Mouse (Mus musculus) bone marrow macrophage, adult 2 months (primary cell): ENCODE measurements around the gene Spp1. TPM values are rescaled to one million over a fixed set of nuclear protein-coding genes. Genes with fewer than 3 reads are reported as not detected.
"Not testable (repeated sequence)": the region's sequence is repeated elsewhere in the genome, so short reads cannot be mapped to it uniquely, and the experiment has no call there.

Source experiments
- H3K27ac ChIP-seq: 2 replicates; pipeline ENCODE4 v1.5.1; 2012; ENCODE audit warnings: low read depth, low read length; ENCODE audit not compliant: insufficient read depth
- H3K4me1 ChIP-seq: 2 replicates; pipeline ENCODE4 v1.6.1; 2012; ENCODE audit warnings: low read length; ENCODE audit not compliant: control insufficient read depth, insufficient read depth
- H3K4me3 ChIP-seq: 2 replicates; pipeline ENCODE4 v1.5.1; 2012; ENCODE audit warnings: mild to moderate bottlenecking, low read length, moderate library complexity; ENCODE audit not compliant: insufficient read depth
- CTCF ChIP-seq: IDR thresholded peaks from 2 replicates; pipeline ENCODE4 v1.5.1; 2012; ENCODE audit warnings: low read depth, mild to moderate bottlenecking, low read length, moderate library complexity
- POLR2A ChIP-seq: IDR thresholded peaks from 2 replicates; pipeline ENCODE4 v1.6.1; 2012; ENCODE audit warnings: mild to moderate bottlenecking, low read depth, low read length, borderline replicate concordance
- polyA plus RNA-seq: library from polyadenylated mRNA; stranded (reverse); fragments of >200 nt; gene quantifications from 2 replicates; pipeline ENCODE4 v1.2.4, GENCODE M21; 2012; ENCODE audit not compliant: missing spikeins, insufficient read depth, insufficient read length

The Spp1 gene
- polyA plus RNA-seq, 1 experiment, result 522 TPM

- H3K27ac ChIP-seq, result peak overlapping the region; percentile 61
- H3K4me1 ChIP-seq, result peaks cover 21% of the 10 kb centered on the region
- no peak overlapping the region; the same call in 1 of the 2 replicates for H3K4me3 ChIP-seq
- no peak for TF ChIP-seq CTCF
- TF ChIP-seq POLR2A, result no peak
Observed at GRCm38 (mm10) chr5:104425949-104426348, 9.0 kb upstream of the Spp1 start.

- Histone ChIP-seq H3K4me3 (no peak overlapping the region), H3K4me1 (peaks cover 33% of the 10 kb centered on the region), H3K27ac (no peak overlapping the region)
- TF ChIP-seq CTCF (0 out of 2 replicates have a peak, but pooled peaks have one; percentile 23), POLR2A (no peak)
Observed at GRCm38 (mm10) chr5:104432886-104433285, 2.0 kb upstream of the Spp1 start.

- TF ChIP-seq POLR2A, result no peak
- TF ChIP-seq CTCF, result no peak
- Histone ChIP-seq H3K4me1 (peaks cover 33% of the 10 kb centered on the region), H3K27ac (peak overlapping the region; percentile 66), H3K4me3 (0 out of 2 replicates have a peak overlapping the region, but pooled peaks have one; percentile 18)
Observed at GRCm38 (mm10) chr5:104433968-104434565, 851 bp upstream of the Spp1 start.

GRCm38 (mm10) chr5:104436406-104437076, 1.6 kb downstream of the Spp1 start:
- peak overlapping the region; percentile 78 for H3K27ac ChIP-seq
- H3K4me1 ChIP-seq, result peaks cover 21% of the 10 kb centered on the region
- TF ChIP-seq POLR2A, result no peak
- no peak for TF ChIP-seq CTCF
- H3K4me3 ChIP-seq, result peak overlapping the region; percentile 52

GRCm38 (mm10) chr5:104442396-104442795, 7.5 kb downstream of the Spp1 start:
- Histone ChIP-seq H3K27ac (no peak overlapping the region), H3K4me3 (no peak overlapping the region), H3K4me1 (peaks cover 8% of the 10 kb centered on the region)
- TF ChIP-seq CTCF (no peak), POLR2A (no peak)

- peaks cover 6% of the 10 kb centered on the region for H3K4me1 ChIP-seq
- TF ChIP-seq POLR2A, result no peak
- TF ChIP-seq CTCF, result no peak
- no peak overlapping the region for H3K27ac ChIP-seq
- H3K4me3 ChIP-seq, result no peak overlapping the region
Observed at GRCm38 (mm10) chr5:104442850-104443249, 7.9 kb downstream of the Spp1 start.

- TF ChIP-seq CTCF (peak; percentile 53), POLR2A (no peak)
- Histone ChIP-seq H3K27ac (no peak overlapping the region), H3K4me3 (no peak overlapping the region), H3K4me1 (peaks cover 6% of the 10 kb centered on the region)
Observed at GRCm38 (mm10) chr5:104446156-104446555, 11.2 kb downstream of the Spp1 start.

GRCm38 (mm10) chr5:104448346-104448745, 13.4 kb downstream of the Spp1 start:
- H3K4me3 ChIP-seq, H3K4me1 ChIP-seq, H3K27ac ChIP-seq: not testable (repeated sequence)

GRCm38 (mm10) chr5:104449491-104449890, 14.6 kb downstream of the Spp1 start:
- H3K4me1 ChIP-seq, result peaks cover 2% of the 10 kb centered on the region
- TF ChIP-seq CTCF (no peak), POLR2A (no peak)
- no peak overlapping the region for H3K4me3 ChIP-seq
- no peak overlapping the region for H3K27ac ChIP-seq

GRCm38 (mm10) chr5:104453075-104453474, 18.2 kb downstream of the Spp1 start:
- Histone ChIP-seq H3K27ac (no peak overlapping the region), H3K4me3 (no peak overlapping the region), H3K4me1 (no peaks in the 10 kb centered on the region)
- no peak for TF ChIP-seq CTCF
- no peak for TF ChIP-seq POLR2A
